Mouse (Mus musculus): ENCODE measurements at regions not wholly inside any gene's neighbourhood (a gene's known extent, or its start where the extent isn't known, plus 50 kb on each side); places are given as distances from the start of the nearest gene placed in this dataset.

DNA sequence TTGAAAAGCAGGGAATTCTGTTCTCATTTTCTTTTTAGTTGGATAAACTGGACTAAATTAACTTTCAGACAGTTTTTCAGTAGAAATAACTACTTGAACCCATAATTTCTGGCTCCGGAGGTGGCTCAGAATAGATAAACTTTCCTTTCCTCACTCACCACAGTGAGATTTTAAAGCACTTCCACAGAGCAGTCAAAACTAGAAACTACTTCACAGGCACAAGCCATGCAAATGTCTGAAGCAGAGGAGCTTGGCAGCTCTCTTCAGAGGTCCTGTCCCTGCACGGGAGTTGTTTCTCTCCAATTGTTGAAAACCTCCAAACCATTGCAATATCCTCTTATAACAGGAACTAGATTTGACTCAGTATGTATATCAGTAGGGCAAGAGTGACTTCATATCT, 163.1 kb upstream of the Gk2 start:
- TF ChIP-seq CTCF (IDR thresholded peaks at IDR 0.05; ENCODE audit: low read depth) (no peak), EP300 (optimal IDR thresholded peaks at IDR 0.05) (no peak)
